Mouse (Mus musculus) thymus, postnatal 14 days (tissue): Measurements from ENCODE around the gene Snrpb.

Source experiments
- DNase-seq: peaks from one replicate; pipeline ENCODE4 v3.0.0; 2021

Gene Snrpb

GRCm38 (mm10) chr2:130129687-130130086 lies 49.5 kb downstream of the Snrpb start:
- DNase-seq = no peak

GRCm38 (mm10) chr2:130126073-130126472 lies 53.1 kb downstream of the Snrpb start:
- DNase-seq = no peak

- DNase-seq = no peak
These were observed 53.7 kb downstream of the Snrpb start for GRCm38 (mm10) chr2:130125279-130126059.
